ENCODE assay signal across 23 mouse cellular contexts in genomic region chr11:95179311-95179710, GRCm38 (mm10). TPM values are rescaled to one million over a fixed set of nuclear protein-coding genes. Genes with fewer than 3 reads are reported as not detected.
DNase-seq lines count a peak whose midpoint lies in the region; ATAC-seq lines count a peak whose summit lies in the region.
"Had no signal": no experiment of that assay in that cellular context is flagged by ENCODE, and none has a peak within 500 bp of the region (broad histone marks: within the 10 kb centered on the region; RNA-seq: fewer than 3 reads in every experiment).

No protein-coding gene starts in this region.

- WGBS in embryonic facial prominence, embryonic 15.5 days: 46% methylated on average over 12 of the region's 12 CpGs

- intact Hi-C loops in heart, postnatal 36 days (cut with DNase I): no loop called here

- no peaks in the 10 kb centered on the region for H3K27me3 ChIP-seq in embryonic facial prominence, embryonic 15.5 days
- H3K27me3 ChIP-seq: forebrain, embryonic 15.5 days; neural tube, embryonic 12.5 days had no signal

- H3K4me1 ChIP-seq in embryonic facial prominence, embryonic 15.5 days: peaks cover 15% of the 10 kb centered on the region
- H3K4me1 ChIP-seq: forebrain, embryonic 15.5 days; neural tube, embryonic 12.5 days had no signal

- no peak overlapping the region for H3K27ac ChIP-seq in embryonic facial prominence, embryonic 15.5 days (replicated peaks)
- H3K27ac ChIP-seq: forebrain, embryonic 15.5 days; kidney, postnatal 0 days; layer of hippocampus, adult 2 months; neural tube, embryonic 12.5 days; stomach, postnatal 0 days had no signal

- H3K4me3 ChIP-seq in embryonic facial prominence, embryonic 15.5 days (replicated peaks): no peak overlapping the region
- H3K4me3 ChIP-seq: forebrain, embryonic 15.5 days; layer of hippocampus, adult 2 months; neural tube, embryonic 12.5 days had no signal

- ATAC-seq in embryonic facial prominence, embryonic 15.5 days (ENCODE audit: insufficient number of reproducible peaks, low FRiP score, low TSS enrichment, low read depth): peak; percentile 35
- ATAC-seq: forebrain, embryonic 15.5 days; intestine, embryonic 16.5 days; midbrain, embryonic 16.5 days had no signal

- H3K36me3 ChIP-seq in embryonic facial prominence, embryonic 15.5 days: no peaks in the 10 kb centered on the region
- H3K36me3 ChIP-seq: forebrain, embryonic 15.5 days; neural tube, embryonic 12.5 days had no signal

- no peak overlapping the region for H3K4me2 ChIP-seq in embryonic facial prominence, embryonic 15.5 days (replicated peaks)
- H3K4me2 ChIP-seq: forebrain, embryonic 15.5 days; neural tube, embryonic 12.5 days had no signal

- H3K9ac ChIP-seq in embryonic facial prominence, embryonic 15.5 days: no peak overlapping the region
- H3K9ac ChIP-seq: forebrain, embryonic 15.5 days; neural tube, embryonic 12.5 days had no signal

- DNase-seq in gastrocnemius, postnatal 10 days: peak; percentile 25
- no peak for DNase-seq in gastrocnemius, postnatal 25 days
- peak; percentile 39 to 46 for DNase-seq in right cerebral cortex, postnatal 10 days (ENCODE audit: low spot score in 2 of 2)
- DNase-seq in right cerebral cortex, postnatal 14 days: no peak
- DNase-seq in lung, postnatal 36 days: peak; percentile 21
- DNase-seq in heart, postnatal 36 days: no peak
- no peak for DNase-seq in natural killer cell, adult 2 months (ENCODE audit: low spot score in 2 of 2)
- DNase-seq: cerebellum, adult 11 months; liver; thymus, postnatal 25 days had no signal

- H3K9me3 ChIP-seq in embryonic facial prominence, embryonic 15.5 days (replicated peaks): no peaks in the 10 kb centered on the region
- H3K9me3 ChIP-seq: forebrain, embryonic 15.5 days; neural tube, embryonic 12.5 days had no signal

RNA-seq across cellular contexts. Expression of gene Dlx4, which starts 33.2 kb away (rescaled TPM):
- under 1 TPM in 1 of 2 experiments, not detected in 1; 0.32 TPM for total RNA-seq in gastrocnemius, postnatal 10 days (2021)
- not detected for total RNA-seq in gastrocnemius, postnatal 25 days (2021)
- 5.7 and 6.5 TPM in 2 replicates for polyA plus RNA-seq in embryonic facial prominence, embryonic 15.5 days (2015; fragmentation: Nextera tagmentation; extraction: Ambion mirVana)
- total RNA-seq in heart, postnatal 36 days (2021): not detected
- total RNA-seq: layer of hippocampus, adult 2 months; megakaryocyte progenitor cell, adult 5-6 weeks had no signal
- polyA plus RNA-seq: forebrain, embryonic 15.5 days; heart, embryonic 14.5 days; hindbrain, embryonic 11.5 days; kidney, postnatal 0 days; spleen, adult 2 months had no signal

RNA-seq across cellular contexts. Expression of gene Dlx3, which starts 59.4 kb away (rescaled TPM):
- total RNA-seq in gastrocnemius, postnatal 10 days (2021): 1 to 10 TPM in 1 of 2 experiments, not detected in 1; 2.7 TPM
- total RNA-seq in gastrocnemius, postnatal 25 days (2021): not detected
- polyA plus RNA-seq in embryonic facial prominence, embryonic 15.5 days (2015; fragmentation: Nextera tagmentation; extraction: Ambion mirVana): 35.6 and 36.6 TPM in 2 replicates
- not detected for total RNA-seq in heart, postnatal 36 days (2021)
- total RNA-seq: layer of hippocampus, adult 2 months; megakaryocyte progenitor cell, adult 5-6 weeks had no signal
- polyA plus RNA-seq: cortical plate, adult 2 months; forebrain, embryonic 15.5 days; heart, embryonic 14.5 days; spleen, adult 2 months had no signal

Comparison
In these comparisons a context has a peak if more than half of its experiments do, and no peak if none do; other contexts are left out.
1. DNase-seq: peak in gastrocnemius, postnatal 10 days (single experiment), right cerebral cortex, postnatal 10 days (2 of 2) and lung, postnatal 36 days (single experiment); none in gastrocnemius, postnatal 25 days (single experiment), right cerebral cortex, postnatal 14 days (single experiment), heart, postnatal 36 days (0 of 2) and natural killer cell, adult 2 months (0 of 2).